ENCODE assay signal across 12 mouse cellular contexts in genomic region chr6:88737509-88737888, GRCm38 (mm10). TPM values are rescaled to one million over a fixed set of nuclear protein-coding genes. Genes with fewer than 3 reads are reported as not detected.
DNase-seq lines count a peak whose midpoint lies in the region; ATAC-seq lines count a peak whose summit lies in the region.
"Had no signal": no experiment of that assay in that cellular context is flagged by ENCODE, and none has a peak within 500 bp of the region (broad histone marks: within the 10 kb centered on the region; RNA-seq: fewer than 3 reads in every experiment).

No protein-coding gene starts in this region.

- WGBS in liver, embryonic 12.5 days (ENCODE audit: insufficient replicate concordance): 85% methylated on average over 6 of the region's 6 CpGs
- WGBS in liver, embryonic 11.5 days: 78% methylated on average over 6 of the region's 6 CpGs

- no peaks in the 10 kb centered on the region for H3K9me3 ChIP-seq in liver, embryonic 12.5 days (replicated peaks)
- no peaks in the 10 kb centered on the region for H3K9me3 ChIP-seq in liver, embryonic 11.5 days (ENCODE audit: control insufficient read depth, low read length)
- H3K9me3 ChIP-seq: midbrain, embryonic 12.5 days had no signal

- H3K4me3 ChIP-seq in liver, embryonic 12.5 days: no peak overlapping the region
- no peak overlapping the region for H3K4me3 ChIP-seq in liver, embryonic 11.5 days (ENCODE audit: low read depth, low read length)
- no peak overlapping the region for H3K4me3 ChIP-seq in brown adipose tissue, adult 24 weeks (ENCODE audit: insufficient read depth, low read depth, low read length)
- H3K4me3 ChIP-seq: midbrain, embryonic 12.5 days had no signal

- H3K36me3 ChIP-seq in liver, embryonic 12.5 days: peaks cover 49% of the 10 kb centered on the region
- H3K36me3 ChIP-seq in liver, embryonic 11.5 days (ENCODE audit: control insufficient read depth, insufficient read depth, low read length): no peaks in the 10 kb centered on the region
- H3K36me3 ChIP-seq: midbrain, embryonic 12.5 days had no signal

- no peak for ATAC-seq in liver, embryonic 12.5 days
- no peak for ATAC-seq in liver, embryonic 11.5 days (replicated peaks; ENCODE audit: low FRiP score)

- intact Hi-C loops in gastrocnemius, postnatal 36 days (cut with DNase I): loop anchor here (5.0 kb wide), 1 partner anchor 35 kb away; no protein-coding TSS in a partner anchor

- H3K4me2 ChIP-seq in liver, embryonic 12.5 days: no peak overlapping the region
- no peak overlapping the region for H3K4me2 ChIP-seq in liver, embryonic 11.5 days
- H3K4me2 ChIP-seq: midbrain, embryonic 12.5 days had no signal

- H3K27me3 ChIP-seq in liver, embryonic 12.5 days (replicated peaks): peaks cover 6% of the 10 kb centered on the region; the same call in 1 of the 2 replicates
- H3K27me3 ChIP-seq in liver, embryonic 11.5 days (replicated peaks; ENCODE audit: control insufficient read depth, insufficient read depth, low read length): no peaks in the 10 kb centered on the region; the same call in 1 of the 2 replicates

- H3K4me1 ChIP-seq in liver, embryonic 12.5 days: peaks cover 85% of the 10 kb centered on the region
- peaks cover 39% of the 10 kb centered on the region for H3K4me1 ChIP-seq in liver, embryonic 11.5 days (replicated peaks; ENCODE audit: control insufficient read depth, insufficient read depth, low read length)
- H3K4me1 ChIP-seq in brown adipose tissue, adult 24 weeks (ENCODE audit: control insufficient read depth, insufficient read depth, insufficient read length, low read length): peaks cover 61% of the 10 kb centered on the region

- H3K9ac ChIP-seq in liver, embryonic 12.5 days: 0 out of 2 replicates have a peak overlapping the region, but pooled peaks have one; percentile 3
- no peak overlapping the region for H3K9ac ChIP-seq in liver, embryonic 11.5 days (ENCODE audit: low read depth, low read length)
- H3K9ac ChIP-seq: liver, embryonic 14.5 days; midbrain, embryonic 12.5 days had no signal

- peak overlapping the region; percentile 37 for H3K27ac ChIP-seq in liver, embryonic 12.5 days
- no peak overlapping the region for H3K27ac ChIP-seq in liver, embryonic 11.5 days (ENCODE audit: low read depth, low read length)
- 0 out of 2 replicates have a peak overlapping the region, but pooled peaks have one; percentile 13 for H3K27ac ChIP-seq in brown adipose tissue, adult 24 weeks (replicated peaks; ENCODE audit: low read depth, low read length)
- H3K27ac ChIP-seq: liver, embryonic 14.5 days; midbrain, embryonic 12.5 days had no signal

- DNase-seq in heart, adult 11 months: peak; percentile 90
- no peak for DNase-seq in heart, postnatal 4 days
- no peak for DNase-seq in liver, embryonic 11.5 days (ENCODE audit: low spot score)
- peak; percentile 42 for DNase-seq in lung, postnatal 36 days
- DNase-seq in gastrocnemius, postnatal 36 days: no peak
- DNase-seq in urinary bladder, postnatal 4 days (ENCODE audit: low spot score in 2 of 2): no peak
- DNase-seq: cerebellum, postnatal 14 days; thymus, postnatal 36 days had no signal

RNA-seq across cellular contexts. Expression of gene Mgll, which starts 13.3 kb away (rescaled TPM):
- total RNA-seq in heart, postnatal 4 days (2021): 100 to 1,000 TPM; 132 to 138 TPM
- 46.4 and 47.7 TPM in 2 replicates for polyA plus RNA-seq in liver, embryonic 12.5 days (2016; fragmentation: Nextera tagmentation; extraction: Ambion mirVana)
- polyA plus RNA-seq in liver, embryonic 11.5 days (2014; fragmentation: Nextera tagmentation; extraction: Ambion mirVana): 17.3 and 22.2 TPM in 2 replicates
- polyA plus RNA-seq in brown adipose tissue, adult 24 weeks (2012; ENCODE audit: insufficient read depth, insufficient read length, missing spikeins): 257 and 493 TPM in 2 replicates
- total RNA-seq in gastrocnemius, postnatal 36 days (2021): 10 to 100 TPM; 36.6 to 37.6 TPM

Comparison
In these comparisons a context has a peak if more than half of its experiments do, and no peak if none do; other contexts are left out.
1. DNase-seq: peak in heart, adult 11 months (single experiment) and lung, postnatal 36 days (single experiment); none in heart, postnatal 4 days (single experiment), liver, embryonic 11.5 days (single experiment), gastrocnemius, postnatal 36 days (0 of 2) and urinary bladder, postnatal 4 days (0 of 2).